Mouse (Mus musculus) naive thymus-derived CD4-positive, alpha-beta T cell, adult 2 months (primary cell): Measurements from ENCODE around the gene Sbds.

Experiments
- DNase-seq: peaks from one replicate; pipeline ENCODE4 v3.0.0-alpha.2; 2011; ENCODE audit warnings: low read depth

The Sbds gene

DNA sequence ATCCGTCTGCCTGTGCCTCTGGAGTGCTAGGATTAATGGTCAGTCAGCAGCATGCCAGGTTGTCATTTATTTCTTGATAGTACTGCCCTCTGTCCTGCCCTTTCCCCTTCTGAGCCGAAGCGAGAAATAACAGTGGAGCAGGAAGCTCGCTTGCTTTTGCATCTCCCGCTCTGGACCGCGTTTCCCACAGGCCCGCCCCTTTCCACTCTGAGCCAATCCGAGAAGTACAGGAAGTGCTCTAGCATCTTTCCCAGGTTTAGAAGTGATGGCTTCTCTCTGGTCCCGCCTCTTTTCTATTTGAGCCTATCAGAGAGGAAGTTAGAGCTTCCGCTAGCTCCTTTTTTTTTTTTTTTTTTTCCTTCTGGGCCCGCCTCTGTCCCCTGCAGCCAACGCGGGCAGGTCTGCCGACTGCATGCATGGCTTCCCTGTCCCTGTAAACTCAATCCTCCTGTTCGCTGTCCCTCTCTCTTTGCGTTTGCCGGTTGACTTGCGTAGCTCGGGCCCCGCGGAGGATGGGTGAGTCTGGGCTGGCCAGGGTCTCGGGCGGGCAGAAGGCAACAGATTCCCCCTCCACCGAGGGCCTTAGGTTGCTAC, 1.4 kb upstream of the Sbds start:
- peak; percentile 96 for DNase-seq

DNA sequence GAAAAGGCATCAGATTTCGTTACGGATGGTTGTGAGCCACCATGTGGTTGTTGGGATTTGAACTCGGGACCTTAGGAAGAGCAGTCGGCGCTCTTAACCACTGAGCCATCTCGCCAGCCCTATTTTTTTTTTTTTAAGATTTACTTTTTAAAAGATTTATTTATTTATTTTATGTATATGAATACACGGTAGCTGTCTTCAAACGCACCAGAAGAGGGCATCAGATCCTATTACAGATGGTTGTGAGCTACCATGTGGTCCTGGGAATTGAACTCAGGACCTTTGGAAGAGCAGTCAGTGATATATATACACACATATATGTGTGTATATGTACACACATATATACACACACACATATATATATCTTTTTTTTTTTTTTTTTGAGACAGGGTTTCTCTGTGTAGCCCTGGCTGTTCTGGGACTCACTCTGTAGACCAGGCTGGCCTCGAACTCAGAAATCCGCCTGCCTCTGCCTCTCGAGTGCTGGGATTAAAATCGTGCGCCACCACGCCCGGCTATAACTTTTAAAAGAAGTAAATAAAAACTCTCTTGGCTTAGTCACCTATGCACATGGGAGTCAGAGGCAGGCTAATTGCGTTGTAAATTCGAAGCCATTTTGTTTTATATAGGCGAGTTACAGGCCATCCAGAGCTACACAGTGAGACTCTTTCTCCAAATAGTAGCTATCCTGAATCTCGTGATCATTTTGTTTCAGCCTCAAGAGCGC, 632 bp upstream of the Sbds start:
- peak; percentile 46 for DNase-seq

DNA sequence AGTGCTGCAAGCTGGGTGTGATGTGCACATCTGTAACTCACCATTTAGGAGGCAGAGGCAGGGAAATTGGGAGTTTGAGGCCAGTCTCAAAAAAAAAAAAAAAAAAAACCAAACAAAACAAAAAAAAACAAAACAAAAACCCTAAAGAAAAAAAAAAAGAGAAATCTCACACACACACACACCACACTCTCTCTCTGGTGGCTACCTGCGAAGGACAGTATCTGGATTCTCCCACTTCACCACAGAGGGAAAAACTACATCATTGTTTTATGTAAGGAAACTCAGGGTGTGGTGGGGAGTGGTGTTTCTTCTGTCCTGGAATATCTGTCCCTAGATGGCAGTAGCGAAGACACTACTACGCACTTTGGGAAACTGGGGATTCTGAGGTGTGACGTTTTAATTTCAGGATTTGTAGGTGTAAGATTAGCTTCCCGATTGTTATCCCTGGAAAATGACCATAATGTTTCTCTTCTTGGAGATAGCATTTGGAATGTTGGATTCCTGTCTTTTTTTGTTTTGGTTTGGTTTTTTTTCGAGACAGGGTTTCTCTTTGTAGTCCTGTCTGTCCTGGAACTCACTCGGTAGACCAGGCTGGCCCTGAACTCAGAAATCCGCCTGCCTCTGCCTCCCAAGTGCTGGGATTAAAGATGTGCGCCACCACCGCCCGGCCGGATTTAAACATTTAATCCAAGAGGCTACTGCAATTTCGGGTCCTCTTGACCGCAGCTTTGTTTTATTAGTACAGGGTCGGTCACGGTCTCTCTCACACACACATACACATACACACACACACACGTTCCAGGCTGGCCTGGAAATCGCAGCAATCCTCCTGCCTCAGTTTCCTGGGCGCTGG, 940 bp downstream of the Sbds start:
- DNase-seq, result peak; percentile 47

DNA sequence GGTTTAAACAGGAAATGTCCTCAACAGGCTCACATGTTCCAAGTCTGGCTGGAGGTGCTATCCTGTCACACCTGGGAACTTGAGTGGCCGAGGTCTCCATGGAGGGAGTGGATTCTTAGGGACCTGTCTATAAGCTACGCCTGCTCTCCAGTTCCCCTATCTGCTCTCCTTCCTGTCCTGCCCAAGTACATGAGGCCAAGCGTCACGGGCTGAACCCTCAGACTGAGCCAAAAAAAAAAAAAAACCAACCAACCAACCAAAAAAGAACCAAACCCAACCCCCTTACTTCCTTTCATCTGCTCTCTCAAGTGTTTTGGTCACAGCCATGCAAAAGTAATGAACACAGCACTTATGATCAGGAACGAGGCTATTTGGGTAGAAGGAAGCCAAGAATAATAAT, 7.5 kb downstream of the Sbds start:
- no peak for DNase-seq

DNA sequence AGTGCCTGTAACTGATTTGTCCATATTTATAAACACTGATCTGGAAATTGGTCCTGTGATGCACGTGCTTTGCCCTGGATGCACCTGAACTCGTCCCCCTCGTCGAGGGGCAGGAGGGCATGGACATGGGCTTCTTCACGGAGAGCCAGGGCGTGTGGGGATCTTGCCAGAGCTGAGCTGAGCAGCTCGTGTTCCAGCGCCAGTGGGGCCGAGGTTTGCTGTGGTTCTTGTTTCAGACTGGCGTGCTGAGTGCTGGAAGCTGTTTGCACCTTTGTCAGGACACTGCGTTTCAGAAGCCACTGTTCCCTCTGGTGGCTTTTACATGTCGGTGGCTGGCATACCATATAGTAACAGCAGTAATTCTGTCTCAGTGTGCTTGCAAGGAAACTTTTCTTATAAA, 13.9 kb downstream of the Sbds start:
- no peak for DNase-seq

DNA sequence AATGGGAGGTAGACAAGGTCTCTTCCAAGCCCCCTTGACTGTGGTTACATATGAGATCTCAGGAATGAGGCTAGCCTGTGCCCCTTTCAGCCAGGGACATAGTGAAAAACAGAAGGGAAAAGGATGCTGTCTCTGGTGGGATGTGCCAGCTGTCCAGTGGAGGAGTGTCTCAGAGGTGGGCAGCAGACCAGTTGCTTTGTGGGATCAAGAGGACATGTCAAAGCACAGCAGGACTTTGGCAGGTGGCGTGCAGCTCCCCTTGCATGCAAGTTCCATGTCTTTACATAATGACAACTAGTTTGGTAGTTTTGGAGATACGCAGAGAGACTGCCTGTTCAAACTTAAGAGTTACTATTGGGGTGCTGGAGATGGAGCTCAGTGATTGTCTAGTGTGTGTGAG, 15.5 kb downstream of the Sbds start:
- no peak for DNase-seq

DNA sequence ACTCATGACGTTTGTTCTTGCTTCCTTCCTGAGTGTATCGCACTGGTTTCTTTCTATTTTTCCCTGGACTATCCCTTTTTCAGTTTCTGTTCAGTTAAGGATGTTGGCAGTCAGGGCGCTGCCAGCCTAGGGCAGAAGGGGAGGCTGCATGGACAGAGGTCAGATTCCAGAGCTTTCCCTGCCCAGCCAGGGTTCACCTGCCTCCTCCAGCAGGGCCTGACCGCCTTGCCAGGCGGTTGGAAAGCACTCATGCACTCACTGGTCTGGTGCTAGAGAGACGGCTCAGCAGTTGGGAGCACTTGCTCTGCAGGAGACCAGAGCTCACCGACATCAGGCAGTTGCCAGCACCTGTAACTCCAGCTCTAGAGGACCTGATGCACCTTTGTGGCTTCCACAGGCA, 16.1 kb downstream of the Sbds start:
- DNase-seq, result no peak

DNA sequence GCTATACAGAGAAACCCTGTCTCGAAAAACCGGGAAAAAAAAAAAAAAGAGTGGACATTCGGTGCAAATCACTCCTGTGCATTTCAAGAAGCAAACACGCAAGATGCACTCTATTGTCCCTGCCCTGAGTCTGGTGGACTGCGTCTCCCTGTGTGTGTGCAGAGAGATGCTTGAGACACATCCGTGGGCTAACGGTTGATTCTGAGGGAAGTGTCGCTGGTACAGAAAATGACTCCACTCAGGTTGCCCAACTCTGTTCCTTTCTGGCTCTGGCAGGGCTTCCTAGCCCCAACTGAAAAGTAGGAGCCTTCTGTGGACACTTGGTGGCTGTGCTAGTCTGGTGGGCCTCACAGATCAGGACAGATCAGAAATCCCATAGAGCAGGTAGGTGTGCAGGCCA, 19.0 kb downstream of the Sbds start:
- DNase-seq, result no peak

DNA sequence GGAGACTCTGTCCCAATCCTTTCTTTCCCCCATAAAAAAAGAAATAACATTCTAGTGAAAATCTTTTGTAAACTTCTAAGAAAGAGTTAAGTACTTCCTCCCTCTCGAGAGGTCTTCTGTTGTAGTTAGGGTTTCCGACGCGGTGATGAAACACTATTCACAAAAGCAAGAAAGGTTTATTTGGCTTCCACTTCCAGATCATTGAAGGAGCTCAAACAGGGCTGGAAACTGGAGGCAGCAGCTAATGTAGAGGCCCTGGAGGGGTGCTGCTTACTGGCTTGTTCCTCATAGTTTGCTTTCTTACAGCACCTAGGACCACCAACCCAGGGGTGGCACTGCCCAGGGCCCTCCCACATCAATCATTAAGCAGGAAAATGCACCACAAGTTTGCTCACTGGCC, 27.2 kb downstream of the Sbds start:
- DNase-seq, result no peak

DNA sequence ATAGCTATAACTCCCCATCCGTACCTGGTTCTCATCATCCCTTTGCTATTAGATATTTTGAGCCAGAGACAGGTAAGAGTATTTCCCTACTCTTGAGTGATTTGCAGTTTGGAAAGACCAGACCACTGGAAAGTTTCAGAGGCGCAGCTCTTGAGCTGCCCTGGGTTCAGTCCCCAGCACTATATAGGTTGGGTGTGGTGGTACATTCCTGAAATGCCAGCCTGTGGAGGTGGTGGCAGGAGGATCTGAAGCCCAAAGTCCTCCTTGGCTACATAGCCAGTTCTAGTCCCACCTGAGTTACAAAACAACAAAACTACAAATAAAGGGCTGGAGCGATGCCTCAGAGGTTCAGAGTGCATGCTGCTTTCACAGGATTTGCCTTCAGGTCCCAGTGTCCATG, 28.5 kb downstream of the Sbds start:
- DNase-seq, result no peak

DNA sequence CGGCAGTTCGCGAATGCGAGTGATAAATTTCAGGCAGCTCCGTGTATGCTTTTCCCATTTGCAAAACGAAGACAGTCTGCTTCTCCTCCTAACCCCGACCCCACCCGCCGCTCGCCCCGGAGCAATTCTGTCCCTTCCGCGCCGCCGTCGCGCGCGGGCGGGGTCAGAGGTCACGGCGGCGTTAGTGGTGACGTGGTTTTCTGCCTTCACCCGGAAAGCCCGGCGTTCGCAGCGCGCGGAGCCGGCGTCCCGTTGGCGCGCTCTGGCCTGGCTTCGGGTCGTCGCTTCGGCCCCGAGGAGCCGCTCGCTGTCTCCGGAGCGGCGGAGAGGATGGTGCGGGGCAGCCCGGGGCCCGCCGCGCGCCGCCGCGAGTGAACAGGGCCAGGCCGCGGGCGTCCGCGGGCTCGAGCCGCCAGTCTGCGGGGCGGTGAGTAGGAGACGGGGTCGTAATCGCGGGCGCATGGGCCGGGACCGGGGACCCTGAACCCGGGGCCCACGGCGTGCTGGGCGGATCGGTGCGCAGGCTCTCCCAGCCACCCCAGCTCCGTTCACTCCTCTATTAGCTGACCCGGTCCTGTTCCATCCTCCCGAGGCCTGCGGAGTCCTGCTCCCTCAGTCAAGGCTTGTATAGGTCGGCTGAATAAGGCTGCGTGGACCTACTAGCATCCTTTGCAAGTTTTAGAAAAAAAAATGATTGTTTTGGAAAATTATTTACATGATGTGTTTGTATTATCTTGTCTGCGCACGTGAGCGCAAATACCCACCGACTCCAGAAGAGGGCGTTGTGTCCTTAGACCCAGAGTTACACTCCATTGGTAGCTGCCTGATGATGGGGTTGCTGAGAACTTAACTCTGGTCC, 33.0 kb downstream of the Sbds start:
- peak; percentile 93 for DNase-seq

DNA sequence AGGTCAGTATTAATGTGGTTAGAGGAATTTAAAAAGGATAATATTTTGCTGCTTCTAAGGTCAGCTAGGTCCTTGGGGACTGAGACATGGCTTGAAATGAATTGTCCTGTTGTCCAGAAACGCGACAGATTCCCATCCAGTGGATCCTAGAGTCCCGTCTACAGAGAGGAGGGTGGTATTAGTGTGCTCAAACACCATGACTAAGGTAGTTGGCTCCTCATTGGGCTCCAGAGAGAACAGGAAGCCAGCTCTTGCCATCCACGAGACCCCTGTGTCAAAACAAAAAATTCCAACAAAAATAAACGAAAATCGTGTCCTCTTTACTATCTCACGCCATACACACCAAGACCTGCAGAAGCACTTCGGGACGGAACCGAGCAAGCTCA, 33.6 kb downstream of the Sbds start:
- DNase-seq, result no peak

DNA sequence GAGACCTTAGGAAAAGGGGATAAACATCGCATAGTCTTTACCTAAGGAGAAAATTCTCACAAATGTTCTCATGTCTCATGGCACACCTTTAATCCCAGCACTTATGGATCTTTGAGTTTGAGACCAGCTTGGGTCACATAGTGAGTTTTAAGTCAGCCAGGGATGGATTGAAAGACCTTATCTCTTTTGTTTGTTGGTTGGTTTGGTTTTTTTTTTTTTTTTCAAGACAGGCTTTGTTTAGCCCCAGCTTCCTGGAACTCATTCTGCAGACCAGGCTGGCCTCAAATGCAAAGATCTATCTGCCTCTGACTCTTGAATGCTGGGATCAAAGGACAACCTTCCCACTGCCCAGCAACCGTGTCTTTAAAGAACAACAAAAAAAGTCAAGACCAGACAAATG, 34.0 kb downstream of the Sbds start:
- peak; percentile 17 for DNase-seq

DNA sequence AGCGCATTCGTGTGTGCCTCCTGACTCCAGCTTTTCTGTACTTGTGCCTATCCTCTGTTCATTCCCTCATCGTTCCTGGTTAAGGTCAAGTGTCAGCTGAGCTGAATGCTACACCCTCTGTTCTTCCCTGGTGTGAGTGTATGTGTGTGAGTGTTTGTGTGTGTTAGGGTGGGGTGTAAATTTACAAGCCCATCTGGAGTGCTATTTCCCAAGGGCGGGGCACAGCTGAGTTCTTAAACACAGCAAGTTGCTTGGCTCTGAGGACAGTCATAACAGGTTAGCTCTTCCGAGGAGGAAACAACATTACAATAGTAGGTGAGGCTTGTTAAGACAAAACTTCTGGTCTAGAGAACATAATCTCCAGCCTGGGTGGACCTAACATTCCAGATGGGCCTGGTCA, 37.0 kb downstream of the Sbds start:
- no peak for DNase-seq

DNA sequence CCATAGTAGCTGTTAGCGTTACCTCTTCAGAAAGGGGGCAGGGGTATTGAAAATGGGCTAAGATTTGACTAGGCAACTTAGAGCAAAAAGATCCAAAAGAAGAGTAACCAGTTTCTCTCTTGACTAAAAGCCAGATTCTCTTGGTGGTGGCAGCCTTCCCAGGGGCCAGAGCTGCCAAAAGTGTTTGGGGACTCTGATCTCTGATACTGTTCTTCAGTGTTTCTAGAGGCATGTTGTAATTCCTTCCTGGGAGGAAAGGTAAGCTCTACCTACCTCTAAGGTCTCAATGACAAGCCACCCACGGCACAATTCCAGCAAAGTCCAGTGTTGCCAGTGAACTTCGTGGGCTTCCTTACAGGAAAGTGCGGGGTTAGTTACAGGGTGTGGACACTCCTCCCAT, 37.9 kb downstream of the Sbds start:
- DNase-seq, result no peak

DNA sequence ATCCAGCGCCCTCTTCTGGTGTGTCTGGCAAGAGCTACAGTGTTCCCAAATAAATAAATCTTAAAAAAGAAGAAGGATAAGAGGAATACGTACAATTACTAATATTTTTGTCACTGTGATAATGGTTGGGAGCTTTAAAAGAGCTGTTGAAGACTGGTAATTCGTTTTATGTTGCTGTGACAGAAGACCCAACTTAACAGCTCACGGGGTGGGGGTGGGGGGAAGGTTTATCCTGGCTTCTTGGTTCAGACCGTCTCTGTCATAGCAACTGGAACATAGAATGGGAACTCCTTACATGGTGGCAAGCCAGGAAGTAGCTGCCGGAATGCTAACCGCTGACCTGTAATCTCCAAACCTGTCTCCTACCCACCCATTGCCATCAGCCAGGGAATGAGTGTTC, 38.5 kb downstream of the Sbds start, which contains the start of gene Tmem248:
Gene Tmem248 (plus strand): TSS at position 301 of the 400 bp plus-strand sequence.
- DNase-seq, result no peak

DNA sequence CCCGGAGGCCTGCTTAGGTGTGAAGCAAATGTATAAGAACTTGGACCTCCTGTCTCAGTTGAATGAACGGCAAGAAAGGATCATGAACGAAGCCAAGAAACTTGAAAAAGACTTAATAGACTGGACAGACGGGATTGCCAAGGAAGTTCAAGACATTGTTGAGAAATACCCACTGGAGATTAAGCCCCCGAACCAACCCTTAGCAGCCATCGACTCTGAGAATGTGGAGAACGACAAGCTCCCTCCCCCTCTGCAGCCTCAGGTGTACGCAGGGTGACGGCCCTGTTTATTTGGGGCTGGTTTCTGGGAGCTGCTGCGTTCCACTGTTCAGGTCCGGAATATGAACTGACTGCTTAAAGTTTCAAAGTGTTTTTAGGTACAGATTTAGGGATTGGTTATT, 42.4 kb downstream of the Sbds start:
- DNase-seq, result no peak

DNA sequence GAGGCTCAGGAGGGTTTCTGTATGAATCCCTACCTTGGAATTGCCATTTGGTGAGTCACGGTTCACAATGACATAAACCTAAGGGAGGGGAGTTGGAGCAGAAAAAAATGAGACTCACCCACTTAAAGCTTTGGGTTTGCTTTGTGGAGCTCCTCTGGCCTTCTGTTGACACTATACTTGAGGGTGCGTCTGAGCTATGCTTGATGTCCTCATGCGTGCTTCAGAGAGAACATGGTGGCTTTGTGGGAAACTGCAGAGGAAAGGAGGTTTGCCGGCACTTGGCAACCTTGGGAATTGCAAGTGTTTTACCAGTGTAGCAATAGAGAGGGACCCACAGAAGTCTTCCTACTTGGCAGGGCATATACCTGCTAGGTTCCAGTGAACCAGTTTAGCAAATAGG, 48.0 kb downstream of the Sbds start:
- no peak for DNase-seq

DNA sequence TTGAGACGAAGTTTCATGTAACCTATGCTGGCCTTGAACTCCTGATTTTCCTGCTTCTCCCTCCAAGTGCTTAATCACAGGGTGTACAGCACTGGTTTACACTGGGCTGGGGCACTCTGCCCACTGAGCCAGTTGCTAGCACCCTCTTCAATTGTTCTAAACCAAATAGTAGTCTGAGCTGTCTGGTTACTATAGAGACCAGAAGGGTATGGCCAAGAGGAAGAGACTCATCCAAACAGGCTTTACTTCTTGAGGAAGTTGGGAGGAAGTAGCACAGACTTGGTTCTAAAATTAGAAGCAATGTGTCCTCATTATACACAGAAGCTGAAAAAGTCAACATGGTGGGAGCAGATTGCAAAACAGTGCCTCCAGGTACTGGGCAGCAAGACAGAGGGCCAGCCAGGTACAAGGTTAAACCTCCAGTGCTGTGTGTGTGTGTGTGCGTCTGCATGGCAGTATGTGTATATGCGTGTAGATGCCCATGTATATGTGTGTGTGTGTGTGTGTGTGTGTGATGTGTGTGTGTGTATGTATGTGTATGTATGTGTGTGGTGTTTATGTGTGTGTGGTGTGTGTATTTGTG, 49.8 kb downstream of the Sbds start:
- DNase-seq, result peak; percentile 12

DNA sequence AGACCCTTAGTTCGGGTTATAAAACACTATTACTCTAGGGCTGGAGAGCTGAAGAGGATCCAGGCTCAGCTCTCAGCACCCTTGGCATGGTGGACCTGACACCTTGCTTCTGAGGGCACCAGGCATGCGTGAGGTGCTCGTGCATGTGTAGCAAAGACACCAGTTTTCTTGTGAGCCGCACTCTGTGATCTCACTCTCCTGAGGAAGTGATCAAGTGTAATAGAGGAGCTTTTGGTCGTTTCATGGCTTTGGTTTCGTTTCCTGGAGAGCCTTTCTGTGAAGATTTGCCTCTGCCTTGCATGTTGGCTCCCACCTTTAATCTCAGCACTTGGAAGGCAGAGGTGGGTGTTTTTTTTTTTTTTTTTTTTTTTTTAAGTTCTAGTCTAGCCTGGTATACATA, 50.8 kb downstream of the Sbds start:
- DNase-seq, result peak; percentile 75

DNA sequence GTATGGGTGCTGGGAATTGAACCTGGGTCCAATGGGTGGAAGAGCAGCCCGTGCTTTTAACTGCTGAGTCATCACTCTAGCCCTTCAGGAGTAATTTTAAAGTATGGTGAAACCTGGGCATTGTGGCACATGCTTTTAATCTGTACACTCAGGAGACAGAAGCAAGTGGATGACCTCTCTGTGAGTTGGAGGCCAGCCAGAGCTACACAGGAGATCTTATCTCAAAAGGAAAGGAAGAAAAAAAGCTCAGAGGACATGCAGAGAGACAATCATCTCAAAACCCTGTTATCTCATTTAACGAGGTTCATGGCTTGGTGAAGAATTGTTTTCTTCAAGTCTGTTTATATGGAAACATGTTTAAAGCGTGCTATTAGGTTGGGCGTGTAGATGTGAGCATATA, 51.4 kb downstream of the Sbds start:
- peak; percentile 43 for DNase-seq
